Mouse (Mus musculus): ENCODE measurements around the gene Cdc42. TPM values are rescaled to one million over a fixed set of nuclear protein-coding genes. Genes with fewer than 3 reads are reported as not detected.

Gene Cdc42
- total RNA-seq, 1 experiment from 2014 or later = 486 TPM

DNA sequence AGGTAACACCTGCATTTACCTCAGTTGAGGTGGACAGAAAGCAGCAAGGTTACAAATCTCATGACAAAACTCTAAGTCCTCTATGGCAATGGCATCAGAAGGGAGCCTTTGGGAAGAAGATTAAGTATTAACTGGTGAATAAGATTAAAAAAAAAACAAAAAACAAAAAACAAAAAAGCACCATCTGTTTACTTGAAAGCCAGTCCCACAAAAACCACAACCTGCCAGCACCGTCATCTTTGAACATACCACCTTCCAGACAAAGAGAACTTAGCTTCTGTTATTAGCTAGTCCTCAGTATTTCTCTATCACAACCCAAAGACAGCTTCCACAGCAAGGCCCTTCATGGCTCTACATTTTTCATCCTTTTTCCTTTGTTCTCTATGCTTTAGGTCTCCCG is 12.4 kb downstream of the Cdc42 start:
- ATAC-seq (replicated peaks in 1 of 2; ENCODE audit: insufficient read depth in 1 of 2, low FRiP score in 2 of 2, low TSS enrichment in 1 of 2, low read depth in 1 of 2, poor library complexity in 2 of 2, severe bottlenecking in 2 of 2) = no peak

DNA sequence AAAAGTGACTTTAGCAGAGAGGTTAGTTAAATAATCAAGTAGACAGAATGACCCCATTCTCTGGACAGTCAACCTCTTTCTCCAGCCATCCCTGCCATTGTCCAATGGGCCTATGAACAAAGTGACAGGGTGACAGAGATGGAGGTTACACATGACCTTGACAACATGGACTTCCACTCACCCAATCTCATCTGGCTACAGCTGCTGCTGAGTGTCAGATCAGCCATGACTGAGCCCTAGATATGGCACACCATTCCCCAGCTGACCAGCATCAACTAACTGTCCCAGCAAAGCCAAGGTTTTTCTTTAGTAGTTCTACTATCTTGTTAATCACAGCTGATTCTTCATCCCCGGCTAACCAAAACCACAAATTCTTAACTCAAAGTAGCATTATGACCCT is 14.7 kb downstream of the Cdc42 start:
- no peak for ATAC-seq (replicated peaks in 1 of 2; ENCODE audit: insufficient read depth in 1 of 2, low FRiP score in 2 of 2, low TSS enrichment in 1 of 2, low read depth in 1 of 2, poor library complexity in 2 of 2, severe bottlenecking in 2 of 2)

- ATAC-seq (replicated peaks in 1 of 2; ENCODE audit: insufficient read depth in 1 of 2, low FRiP score in 2 of 2, low TSS enrichment in 1 of 2, low read depth in 1 of 2, poor library complexity in 2 of 2, severe bottlenecking in 2 of 2) = no peak
These were observed 18.1 kb downstream of the Cdc42 start for GRCm38 (mm10) chr4:137339415-137339814.

DNA sequence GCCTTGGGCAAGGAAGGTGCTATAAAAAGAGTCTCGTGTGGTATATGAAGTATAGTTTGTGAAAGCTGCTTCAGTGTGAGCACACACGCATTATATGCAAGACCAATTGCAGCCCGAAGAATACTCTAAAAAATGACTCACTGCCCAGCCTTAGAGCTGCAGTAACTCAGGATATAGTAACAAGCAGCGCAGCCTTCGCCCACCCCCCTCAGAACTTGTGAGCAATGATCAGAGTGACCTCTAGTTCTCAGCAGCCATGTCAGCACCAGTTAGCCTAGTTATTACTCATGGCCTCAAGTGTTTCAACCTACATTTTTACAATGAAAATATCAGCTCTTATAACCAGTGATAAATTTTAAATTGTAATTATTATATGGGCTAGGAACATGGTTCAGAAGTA is 21.1 kb downstream of the Cdc42 start:
- no peak for ATAC-seq (replicated peaks in 1 of 2; ENCODE audit: insufficient read depth in 1 of 2, low FRiP score in 2 of 2, low TSS enrichment in 1 of 2, low read depth in 1 of 2, poor library complexity in 2 of 2, severe bottlenecking in 2 of 2)

GRCm38 (mm10) chr4:137332051-137332450 is 25.5 kb downstream of the Cdc42 start:
- no peak for ATAC-seq (replicated peaks in 1 of 2; ENCODE audit: insufficient read depth in 1 of 2, low FRiP score in 2 of 2, low TSS enrichment in 1 of 2, low read depth in 1 of 2, poor library complexity in 2 of 2, severe bottlenecking in 2 of 2)

- ATAC-seq (replicated peaks in 1 of 2; ENCODE audit: insufficient read depth in 1 of 2, low FRiP score in 2 of 2, low TSS enrichment in 1 of 2, low read depth in 1 of 2, poor library complexity in 2 of 2, severe bottlenecking in 2 of 2) = peak in 1 of 2 experiments; percentile 68; a peak in 1 of 4 replicates
These were observed 31.0 kb downstream of the Cdc42 start for GRCm38 (mm10) chr4:137326494-137326893.

DNA sequence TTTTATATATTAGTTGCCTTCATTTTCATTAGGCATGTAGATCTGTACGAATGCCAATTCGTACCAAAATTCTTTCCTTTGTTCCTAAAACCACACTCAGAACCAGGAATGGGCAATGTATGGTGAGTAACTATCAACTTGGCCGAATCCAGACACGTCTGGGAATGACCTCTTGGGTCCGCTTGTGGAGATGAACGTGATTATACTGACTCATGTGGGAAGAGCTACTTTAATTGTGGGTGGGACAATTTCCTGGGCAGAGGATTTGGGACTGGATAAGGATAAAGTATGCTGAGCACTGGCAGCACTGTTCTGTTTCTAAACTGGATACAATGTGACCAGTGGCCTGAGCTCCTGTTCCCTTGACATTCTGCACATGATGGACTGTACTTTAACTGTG is 32.6 kb downstream of the Cdc42 start:
- ATAC-seq (replicated peaks in 1 of 2; ENCODE audit: insufficient read depth in 1 of 2, low FRiP score in 2 of 2, low TSS enrichment in 1 of 2, low read depth in 1 of 2, poor library complexity in 2 of 2, severe bottlenecking in 2 of 2) = no peak

DNA sequence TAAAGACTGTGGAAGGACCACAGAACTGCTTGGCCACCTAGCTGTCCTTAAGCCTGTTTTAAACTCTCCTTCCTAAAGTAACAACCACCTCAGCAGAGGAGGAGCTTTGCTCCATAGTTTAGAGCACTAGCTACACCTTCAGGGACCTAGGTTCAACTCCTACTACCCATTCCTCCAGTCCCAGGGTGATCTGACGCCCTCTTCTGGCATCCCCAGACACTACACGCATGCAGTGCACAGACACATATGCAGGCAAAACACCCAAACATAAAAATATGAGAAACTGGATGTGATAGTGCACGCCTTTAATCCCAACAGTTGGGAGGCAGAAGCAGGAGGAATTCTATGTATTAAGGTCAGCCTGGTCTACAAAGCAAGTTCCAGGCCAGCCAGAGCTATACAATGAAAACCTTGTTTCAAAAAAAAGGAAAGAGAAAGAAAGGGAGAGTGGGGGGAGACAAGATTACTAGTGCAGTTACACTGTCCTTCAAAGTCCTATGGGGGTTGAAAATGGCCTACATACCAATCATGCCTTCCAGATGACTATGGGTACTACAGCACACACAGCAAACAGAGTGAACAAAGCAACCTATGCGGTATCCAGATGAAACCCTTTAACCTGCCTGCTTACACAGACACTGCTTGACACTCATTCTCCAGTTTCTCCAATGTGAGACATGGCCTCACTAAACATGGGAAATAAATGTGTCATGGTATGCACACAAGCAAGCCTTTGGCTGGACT is 41.3 kb downstream of the Cdc42 start:
- no peak for ATAC-seq (replicated peaks in 1 of 2; ENCODE audit: insufficient read depth in 1 of 2, low FRiP score in 2 of 2, low TSS enrichment in 1 of 2, low read depth in 1 of 2, poor library complexity in 2 of 2, severe bottlenecking in 2 of 2)

- no peak for ATAC-seq (replicated peaks in 1 of 2; ENCODE audit: insufficient read depth in 1 of 2, low FRiP score in 2 of 2, low TSS enrichment in 1 of 2, low read depth in 1 of 2, poor library complexity in 2 of 2, severe bottlenecking in 2 of 2)
These were observed 42.5 kb downstream of the Cdc42 start for GRCm38 (mm10) chr4:137315061-137315460.

DNA sequence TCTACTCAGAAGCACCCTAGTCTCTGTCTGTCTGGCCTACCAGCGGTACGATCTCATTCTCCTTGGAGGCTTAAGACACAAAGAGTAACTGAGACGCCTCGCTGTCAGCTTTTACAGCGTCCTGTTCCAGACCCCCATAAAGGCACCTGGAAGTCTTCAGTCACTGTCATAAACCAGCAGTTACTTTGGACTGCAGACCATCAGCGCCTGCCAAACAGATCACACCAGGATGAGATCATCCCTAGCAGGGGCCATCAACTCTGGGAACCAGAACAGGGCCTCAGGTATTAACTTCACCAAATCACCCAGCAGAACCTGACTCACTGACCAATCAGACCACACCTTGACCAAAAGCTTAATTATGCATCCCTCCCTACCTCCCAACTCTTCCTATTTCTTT is 43.0 kb downstream of the Cdc42 start:
- ATAC-seq (replicated peaks in 1 of 2; ENCODE audit: insufficient read depth in 1 of 2, low FRiP score in 2 of 2, low TSS enrichment in 1 of 2, low read depth in 1 of 2, poor library complexity in 2 of 2, severe bottlenecking in 2 of 2) = no peak

DNA sequence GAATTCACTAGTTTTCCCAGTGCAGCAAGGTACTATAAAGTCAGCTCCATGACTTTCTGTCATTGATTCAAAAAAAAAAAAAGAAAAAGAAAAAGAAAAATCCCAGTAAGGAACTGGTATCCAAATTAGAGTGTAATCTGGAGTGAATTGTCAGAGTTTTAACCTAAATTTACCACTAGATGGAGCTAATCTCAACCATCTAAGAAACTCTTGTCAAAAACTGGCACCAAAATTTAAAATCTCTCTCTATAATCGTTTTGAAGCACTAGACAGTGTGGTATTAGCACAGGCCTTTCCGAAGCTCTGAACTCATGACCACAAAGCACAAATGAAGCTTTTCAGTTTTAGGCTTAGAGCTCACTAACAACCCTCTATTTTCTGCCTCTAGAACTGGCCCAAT is 44.0 kb downstream of the Cdc42 start:
- ATAC-seq (replicated peaks in 1 of 2; ENCODE audit: insufficient read depth in 1 of 2, low FRiP score in 2 of 2, low TSS enrichment in 1 of 2, low read depth in 1 of 2, poor library complexity in 2 of 2, severe bottlenecking in 2 of 2) = no peak

DNA sequence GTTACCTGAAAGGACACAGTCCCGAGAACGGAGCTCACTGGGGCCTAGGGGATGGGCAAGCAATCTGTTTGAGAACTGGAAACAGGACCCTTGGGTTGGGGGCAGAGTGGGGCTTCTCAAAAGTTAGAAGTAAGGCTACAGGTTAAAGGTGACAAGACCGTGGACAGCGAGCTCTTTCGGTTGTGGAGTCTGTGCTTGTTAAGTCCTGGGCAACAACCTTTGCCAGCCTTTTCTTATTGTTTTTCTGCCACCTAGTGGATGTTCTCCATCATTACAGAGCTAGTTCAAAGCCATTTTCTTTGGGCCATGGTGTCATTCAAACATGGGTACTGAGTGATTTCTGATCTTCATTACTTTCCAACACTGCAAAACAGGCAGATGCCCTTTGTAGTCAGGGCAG is 49.1 kb downstream of the Cdc42 start:
- ATAC-seq (replicated peaks in 1 of 2; ENCODE audit: insufficient read depth in 1 of 2, low FRiP score in 2 of 2, low TSS enrichment in 1 of 2, low read depth in 1 of 2, poor library complexity in 2 of 2, severe bottlenecking in 2 of 2) = peak; percentile 35 to 54; a peak in 2 of 4 replicates

- ATAC-seq (replicated peaks in 1 of 2; ENCODE audit: insufficient read depth in 1 of 2, low FRiP score in 2 of 2, low TSS enrichment in 1 of 2, low read depth in 1 of 2, poor library complexity in 2 of 2, severe bottlenecking in 2 of 2) = no peak
These were observed 50.4 kb downstream of the Cdc42 start for GRCm38 (mm10) chr4:137306991-137307706.

DNA sequence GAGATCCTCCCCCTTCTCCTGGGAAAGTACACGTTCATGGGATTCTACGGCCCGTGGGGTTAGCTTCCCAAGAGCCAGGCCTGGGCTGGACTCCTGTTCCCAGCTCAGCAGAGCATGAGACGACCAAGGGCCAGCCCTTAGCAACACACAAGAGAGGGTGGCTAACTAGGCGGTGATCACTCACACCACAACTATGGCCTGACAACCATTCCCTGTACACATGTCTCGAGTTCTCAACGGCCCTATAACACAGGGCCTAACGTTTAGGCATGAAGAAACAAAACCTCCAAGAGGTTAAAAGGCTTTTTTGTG is 51.0 kb downstream of the Cdc42 start:
- ATAC-seq (replicated peaks in 1 of 2; ENCODE audit: insufficient read depth in 1 of 2, low FRiP score in 2 of 2, low TSS enrichment in 1 of 2, low read depth in 1 of 2, poor library complexity in 2 of 2, severe bottlenecking in 2 of 2) = no peak

- ATAC-seq (replicated peaks in 1 of 2; ENCODE audit: insufficient read depth in 1 of 2, low FRiP score in 2 of 2, low TSS enrichment in 1 of 2, low read depth in 1 of 2, poor library complexity in 2 of 2, severe bottlenecking in 2 of 2) = no peak
These were observed 51.5 kb downstream of the Cdc42 start for GRCm38 (mm10) chr4:137305831-137306576.

- ATAC-seq (replicated peaks in 1 of 2; ENCODE audit: insufficient read depth in 1 of 2, low FRiP score in 2 of 2, low TSS enrichment in 1 of 2, low read depth in 1 of 2, poor library complexity in 2 of 2, severe bottlenecking in 2 of 2) = no peak
These were observed 52.5 kb downstream of the Cdc42 start for GRCm38 (mm10) chr4:137305066-137305465.

- ATAC-seq (replicated peaks in 1 of 2; ENCODE audit: insufficient read depth in 1 of 2, low FRiP score in 2 of 2, low TSS enrichment in 1 of 2, low read depth in 1 of 2, poor library complexity in 2 of 2, severe bottlenecking in 2 of 2) = no peak
These were observed 53.4 kb downstream of the Cdc42 start for GRCm38 (mm10) chr4:137304106-137304505.

- ATAC-seq (replicated peaks in 1 of 2; ENCODE audit: insufficient read depth in 1 of 2, low FRiP score in 2 of 2, low TSS enrichment in 1 of 2, low read depth in 1 of 2, poor library complexity in 2 of 2, severe bottlenecking in 2 of 2) = no peak
These were observed 55.9 kb downstream of the Cdc42 start for GRCm38 (mm10) chr4:137301635-137302034.

Data from hematopoietic stem cell, adult 5-6 weeks (primary cell).